Mouse (Mus musculus) embryonic fibroblast, embryonic 13.5 days (primary cell): ENCODE measurements at regions not wholly inside any gene's neighbourhood (a gene's known extent, or its start where the extent isn't known, plus 50 kb on each side); places are given as distances from the start of the nearest gene placed in this dataset.
A peak's percentile ranks its signal among the peaks of the same experiment; 100 is the strongest.

Source experiments
- H3K27ac ChIP-seq: 2 replicates; pipeline ENCODE4 v1.5.1; 2012; ENCODE audit warnings: low read length, control low read depth, inconsistent platforms; ENCODE audit not compliant: insufficient read depth
- H3K4me1 ChIP-seq: 2 replicates; pipeline ENCODE4 v1.6.1; 2011; ENCODE audit warnings: low read length; ENCODE audit not compliant: control insufficient read depth, insufficient read depth
- H3K4me3 ChIP-seq: 2 replicates; pipeline ENCODE4 v1.5.1; 2011; ENCODE audit warnings: mild to moderate bottlenecking, control low read depth, low read length; ENCODE audit not compliant: insufficient read depth
- CTCF ChIP-seq: IDR thresholded peaks from 2 replicates; pipeline ENCODE4 v1.5.1; 2011; ENCODE audit warnings: mild to moderate bottlenecking, control low read depth, low read length, moderate library complexity, borderline replicate concordance; ENCODE audit not compliant: insufficient read depth
- POLR2A ChIP-seq: IDR thresholded peaks from 2 replicates; pipeline ENCODE4 v1.6.1; 2011; ENCODE audit warnings: low read depth, mild to moderate bottlenecking, control low read depth, low read length, moderate library complexity

DNA sequence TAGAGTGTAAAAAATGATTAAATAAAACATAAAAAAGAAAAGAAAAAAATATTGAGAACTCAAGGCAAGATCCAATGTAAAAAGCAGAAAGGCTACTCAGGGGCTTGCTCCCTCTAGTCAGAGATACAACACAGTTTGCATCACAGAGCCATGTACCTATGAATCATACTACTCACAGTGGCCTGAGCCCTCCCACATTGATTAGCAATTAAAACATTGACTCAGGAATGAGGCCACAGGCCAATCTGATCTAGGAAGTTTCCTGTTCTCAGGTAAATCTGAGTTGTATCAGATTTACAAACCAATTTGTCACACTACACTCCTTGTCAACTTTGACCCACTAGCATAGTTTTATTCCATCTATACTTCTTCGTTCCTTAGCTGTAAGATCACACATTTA is 414.2 kb downstream of the Flrt2 start:
- Histone ChIP-seq H3K4me3 (no peak overlapping the region), H3K27ac (no peak overlapping the region), H3K4me1 (no peaks in the 10 kb centered on the region)
- no peak for TF ChIP-seq CTCF
- TF ChIP-seq POLR2A: no peak

DNA sequence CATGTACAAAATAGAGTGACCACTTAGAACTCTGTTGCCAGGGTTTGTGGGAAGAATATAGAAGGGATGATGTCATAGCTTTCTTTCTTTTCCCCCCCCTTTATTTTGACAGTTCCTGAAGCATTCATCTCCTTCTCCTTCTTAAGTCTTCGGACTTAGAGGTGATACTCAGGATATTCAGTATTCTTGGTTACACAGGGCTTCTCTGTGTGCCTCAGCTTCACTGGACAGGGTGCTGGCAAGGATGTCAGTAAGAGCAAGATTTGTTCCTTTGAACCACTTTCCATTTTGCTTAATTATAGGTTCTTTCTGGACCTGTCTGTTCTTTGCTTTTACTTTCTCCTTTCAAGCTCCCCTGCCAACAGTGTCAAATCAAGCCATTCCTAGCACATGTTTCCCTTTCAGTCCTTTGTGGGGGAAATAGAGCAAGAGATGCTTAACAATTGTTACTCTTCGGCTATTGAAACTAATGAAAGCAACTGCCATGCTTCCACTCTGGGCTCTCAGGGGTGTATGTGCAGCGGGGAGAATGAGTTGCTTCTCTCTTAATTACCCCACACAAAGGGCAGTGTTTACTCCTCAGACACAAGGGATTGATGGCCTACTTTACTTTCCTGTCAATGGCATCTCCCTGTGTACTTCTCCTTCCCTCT is 422.8 kb downstream of the Flrt2 start:
- Histone ChIP-seq H3K27ac (no peak overlapping the region), H3K4me3 (no peak overlapping the region), H3K4me1 (no peaks in the 10 kb centered on the region)
- TF ChIP-seq CTCF: no peak
- no peak for TF ChIP-seq POLR2A

DNA sequence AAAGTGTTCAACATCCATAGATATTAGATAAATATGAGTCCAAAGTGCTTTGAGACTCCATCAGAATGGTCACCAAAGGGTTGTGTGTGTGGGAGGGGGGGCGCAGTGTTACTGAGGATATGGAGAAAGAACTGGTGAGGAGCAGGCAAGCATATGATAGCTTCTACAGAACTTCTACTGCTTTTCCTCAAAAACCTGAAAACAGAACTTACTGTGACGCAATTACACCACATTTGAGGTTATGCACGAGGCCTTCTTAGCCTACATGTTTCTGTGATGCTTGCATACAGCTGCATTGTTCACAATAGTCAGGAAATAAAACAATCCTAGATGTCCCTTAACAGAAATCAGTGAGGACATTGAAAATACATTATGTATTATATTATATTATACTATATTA is 425.5 kb downstream of the Flrt2 start:
- Histone ChIP-seq H3K27ac (no peak overlapping the region), H3K4me3 (no peak overlapping the region), H3K4me1 (no peaks in the 10 kb centered on the region)
- TF ChIP-seq CTCF: no peak
- TF ChIP-seq POLR2A: no peak

DNA sequence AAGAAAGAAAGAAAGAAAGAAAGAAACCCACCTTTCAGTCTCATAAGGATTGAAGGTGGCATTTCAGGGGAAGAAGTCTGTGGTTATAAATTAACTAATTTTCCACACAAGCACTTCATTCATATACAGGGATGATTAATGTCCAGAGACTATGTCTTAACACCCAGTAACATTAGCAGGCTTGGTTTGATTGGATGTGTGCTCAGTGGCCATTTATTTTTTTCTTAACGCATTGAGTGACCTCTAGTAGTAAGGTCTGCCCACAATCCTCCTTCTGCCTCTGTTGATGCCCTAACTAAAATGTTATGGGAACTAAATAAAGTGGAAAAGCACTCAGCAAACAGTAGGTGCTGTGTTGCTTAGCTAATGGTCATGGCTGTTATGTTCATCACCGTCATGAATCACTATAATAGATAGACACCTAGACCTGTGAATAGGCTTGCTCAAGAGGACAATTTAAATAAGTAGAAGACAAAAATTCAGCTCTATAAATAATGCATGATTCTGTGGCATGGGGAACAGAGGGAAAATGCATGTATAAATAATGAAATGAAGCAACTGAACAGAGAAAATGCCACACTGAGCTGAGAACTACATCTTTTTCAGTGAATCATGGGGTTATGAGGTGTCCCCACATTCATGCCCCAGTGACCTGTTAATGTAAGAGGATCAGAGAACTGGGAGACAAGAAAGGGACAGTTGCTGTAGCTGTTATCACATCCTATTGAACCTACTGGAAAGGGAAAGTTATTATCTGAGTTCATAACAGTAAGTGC is 432.3 kb downstream of the Flrt2 start:
- Histone ChIP-seq H3K4me1 (no peaks in the 10 kb centered on the region), H3K27ac (no peak overlapping the region), H3K4me3 (no peak overlapping the region)
- TF ChIP-seq CTCF (no peak), POLR2A (no peak)

DNA sequence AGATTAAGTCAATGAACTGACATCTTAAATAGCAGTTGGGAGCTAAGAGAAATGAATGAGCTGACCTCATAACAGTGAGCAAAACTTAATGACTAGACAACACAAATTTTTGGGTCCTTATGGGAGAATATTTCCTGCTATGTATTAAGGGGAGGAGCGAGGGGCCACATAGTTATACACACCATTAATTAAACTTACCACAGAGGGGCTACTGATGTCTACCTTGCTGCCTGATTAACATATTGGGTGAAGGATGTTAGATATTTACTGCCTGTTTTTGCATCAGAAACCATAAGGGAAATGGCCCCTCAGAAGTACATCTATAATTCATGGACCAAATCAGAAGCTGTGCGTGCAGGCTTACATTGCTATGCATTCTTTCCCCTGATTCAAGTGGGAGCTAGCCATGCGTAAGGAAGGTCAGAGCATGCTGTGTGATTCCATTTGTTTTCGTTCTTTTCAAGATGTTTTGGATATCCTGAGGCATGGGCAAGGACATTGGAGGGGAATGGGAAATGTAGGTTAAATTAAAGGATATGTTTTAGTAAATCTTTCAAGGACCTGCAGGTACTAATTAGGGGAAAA is 437.9 kb downstream of the Flrt2 start:
- no peak for TF ChIP-seq CTCF
- no peak for TF ChIP-seq POLR2A
- no peak overlapping the region for H3K27ac ChIP-seq
- H3K4me1 ChIP-seq: no peaks in the 10 kb centered on the region
- no peak overlapping the region for H3K4me3 ChIP-seq

DNA sequence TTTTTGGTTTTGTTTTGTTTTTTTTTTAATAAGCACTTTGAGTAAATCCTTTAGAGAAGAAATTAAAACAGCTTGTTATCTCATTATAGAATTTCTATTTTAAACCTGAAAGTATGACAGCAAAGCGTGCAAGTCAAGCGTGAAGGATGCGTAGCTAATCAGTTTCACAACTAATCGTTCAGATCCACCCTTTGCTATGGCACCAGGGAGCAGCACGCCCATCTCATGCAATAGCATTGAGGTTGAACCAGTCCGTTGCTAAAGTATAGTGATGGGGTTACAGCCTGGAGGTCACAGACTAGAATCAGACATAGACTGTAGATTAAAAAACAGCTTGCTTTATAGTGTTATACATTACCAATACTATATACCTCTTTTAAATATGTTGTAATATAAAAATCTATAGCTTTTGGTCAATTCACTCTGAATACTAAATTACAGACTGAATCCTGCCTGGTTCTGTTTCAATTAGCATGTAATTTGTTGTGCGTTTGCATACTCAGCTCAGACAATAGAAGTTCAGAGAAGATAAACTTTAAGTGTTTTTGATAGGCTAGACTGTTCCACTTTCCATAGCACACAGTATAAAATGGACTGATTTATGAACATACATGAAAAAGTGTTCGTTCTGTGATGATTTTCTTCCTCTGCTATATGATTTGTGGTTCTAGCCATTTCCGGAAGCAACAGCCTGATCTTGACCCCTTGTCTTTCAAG is 438.9 kb downstream of the Flrt2 start:
- Histone ChIP-seq H3K4me1 (no peaks in the 10 kb centered on the region), H3K4me3 (no peak overlapping the region), H3K27ac (no peak overlapping the region)
- TF ChIP-seq POLR2A (no peak), CTCF (no peak)

DNA sequence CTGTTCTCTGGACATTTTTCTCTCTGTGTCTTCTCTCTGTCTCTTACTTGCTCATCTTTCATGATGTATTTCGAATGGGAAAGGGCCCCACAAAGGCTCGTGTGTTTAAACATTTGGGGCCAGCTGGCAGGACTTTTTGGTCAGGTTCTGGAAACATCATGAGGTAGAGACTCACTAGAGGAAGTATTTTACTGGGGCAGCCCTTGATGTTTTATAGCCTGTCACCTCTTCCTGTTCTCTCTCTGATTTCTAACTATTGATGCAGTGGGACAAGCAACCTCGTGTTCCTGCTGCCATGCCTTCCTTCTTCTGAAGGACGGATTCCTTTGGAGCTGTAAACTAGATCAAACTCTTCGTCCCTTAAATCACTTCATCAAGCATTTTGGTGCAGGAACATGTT is 442.1 kb downstream of the Flrt2 start:
- Histone ChIP-seq H3K4me3 (no peak overlapping the region), H3K4me1 (no peaks in the 10 kb centered on the region), H3K27ac (peak overlapping the region; percentile 56)
- TF ChIP-seq POLR2A: no peak
- no peak for TF ChIP-seq CTCF

DNA sequence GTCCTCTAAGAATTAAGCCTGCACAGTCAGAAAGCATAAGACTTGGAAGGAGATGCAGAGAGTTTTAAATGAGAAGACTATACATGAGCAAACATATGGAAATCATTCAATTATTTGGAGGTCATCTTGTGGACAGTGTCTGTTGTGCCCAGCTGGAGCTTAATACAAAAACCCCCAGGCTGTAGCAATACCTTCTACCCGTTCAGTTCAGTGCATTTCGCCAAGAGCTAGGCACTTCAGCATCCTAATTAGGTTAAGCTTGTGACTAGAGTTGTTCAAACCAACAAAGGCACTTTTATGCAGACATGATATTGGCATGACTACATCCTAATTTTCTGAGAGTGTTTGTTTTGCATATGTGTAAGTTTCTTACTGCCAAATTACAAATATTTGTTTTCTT is 449.7 kb downstream of the Flrt2 start:
- no peak for TF ChIP-seq CTCF
- no peak for TF ChIP-seq POLR2A
- Histone ChIP-seq H3K4me1 (no peaks in the 10 kb centered on the region), H3K4me3 (no peak overlapping the region), H3K27ac (no peak overlapping the region)

DNA sequence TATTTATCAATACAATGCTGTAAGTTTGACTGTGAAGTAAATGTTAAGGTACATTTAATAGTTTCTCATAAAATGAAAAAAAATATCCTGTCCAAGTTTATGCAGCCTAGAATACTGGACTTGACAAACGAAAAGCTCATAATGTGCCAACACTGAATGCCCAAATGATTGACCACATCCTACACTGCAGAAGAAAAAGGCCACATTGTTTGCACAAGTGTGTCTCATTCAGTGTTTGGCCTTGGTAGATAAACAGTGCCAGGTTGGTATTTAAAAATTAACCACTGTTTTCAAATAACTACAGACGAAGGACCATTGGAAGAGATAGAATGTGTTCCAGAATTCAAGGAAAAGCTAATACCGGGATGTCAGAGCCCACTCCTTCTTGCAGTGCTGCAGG is 462.1 kb downstream of the Flrt2 start:
- H3K4me1 ChIP-seq: no peaks in the 10 kb centered on the region
- no peak overlapping the region for H3K4me3 ChIP-seq
- TF ChIP-seq POLR2A (no peak), CTCF (no peak)
- no peak overlapping the region for H3K27ac ChIP-seq

DNA sequence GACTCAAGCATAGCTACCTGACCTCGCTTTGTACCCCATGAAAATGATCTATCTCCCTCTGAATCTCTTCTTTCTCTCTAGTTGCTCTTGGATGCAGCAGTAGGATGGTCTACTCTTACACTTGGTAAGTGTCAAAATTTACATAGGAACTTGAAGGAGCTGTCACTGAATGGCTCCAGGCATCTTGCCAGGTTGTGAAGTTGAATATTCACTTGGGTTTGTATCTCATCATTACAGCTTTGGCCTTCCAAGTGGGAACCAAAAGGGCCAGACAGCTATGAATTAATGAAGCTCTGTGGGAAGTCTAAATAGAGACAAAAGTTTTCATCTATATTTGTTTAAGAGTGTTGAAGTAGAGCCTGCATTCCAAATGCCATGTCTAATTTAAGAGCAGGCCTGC is 475.5 kb downstream of the Flrt2 start:
- no peak overlapping the region for H3K27ac ChIP-seq
- no peaks in the 10 kb centered on the region for H3K4me1 ChIP-seq
- no peak overlapping the region for H3K4me3 ChIP-seq
- TF ChIP-seq CTCF (no peak), POLR2A (no peak)
